Mouse (Mus musculus): ENCODE results near the gene Phldb2. TPM values are rescaled to one million over a fixed set of nuclear protein-coding genes. Genes with fewer than 3 reads are reported as not detected.

The Phldb2 gene
- total and polyA plus RNA-seq, 3 experiments: 0.04 TPM; not detected in 2

- Histone ChIP-seq H3K36me3 (replicated peaks in 1 of 2; ENCODE audit: control insufficient read depth in 1 of 2, insufficient read depth in 1 of 2, low read length in 1 of 2) (no peaks in the 10 kb centered on the region), H3K27me3 (replicated peaks) (no peaks in the 10 kb centered on the region), H3K79me2 (replicated peaks; ENCODE audit: control insufficient read depth, extremely low read depth, insufficient read depth, poor library complexity, severe bottlenecking) (no peaks in the 10 kb centered on the region), H3K27ac (ENCODE audit: insufficient read depth, low read depth) (no peak overlapping the region), H3K4me1 (ENCODE audit: control insufficient read depth in 1 of 2, insufficient read depth in 2 of 2) (peaks cover 0 to 5% of the 10 kb centered on the region in 2 experiments; a peak in 1 of 4 replicates), H3K4me3 (replicated peaks in 1 of 3; ENCODE audit: low read depth in 2 of 3, low read length in 2 of 3, poor library complexity in 1 of 3) (no peak overlapping the region), H3K9ac (ENCODE audit: insufficient read depth, low read depth) (no peak overlapping the region), H3K4me2 (ENCODE audit: insufficient read depth, low read depth, poor library complexity, severe bottlenecking) (no peak overlapping the region), H3K9me3 (replicated peaks; ENCODE audit: low read length) (no peaks in the 10 kb centered on the region)
- dilution Hi-C loops (cut with MboI; ENCODE audit: extremely low pct_ligation_motif_present, extremely low pct_unique_long_range_greater_than_20kb, low sequenced_read_pairs) (no loop called here), in situ Hi-C loops (cut with MboI; ENCODE audit: low pct_ligation_motif_present, low pct_unique_long_range_greater_than_20kb, low sequenced_read_pairs) (loop anchor here (10.0 kb wide), 1 partner anchor 97 kb away; no protein-coding TSS in a partner anchor)
- DNase-seq (ENCODE audit: extremely low read depth): no peak
- TF ChIP-seq CHD2 (IDR thresholded peaks at IDR 0.05; ENCODE audit: low read length) (no peak), MAZ (IDR thresholded peaks at IDR 0.05; ENCODE audit: low read depth, low read length) (no peak)
These were observed 44.8 kb upstream of the Phldb2 start for GRCm38 (mm10) chr16:45998231-45998630.

DNA sequence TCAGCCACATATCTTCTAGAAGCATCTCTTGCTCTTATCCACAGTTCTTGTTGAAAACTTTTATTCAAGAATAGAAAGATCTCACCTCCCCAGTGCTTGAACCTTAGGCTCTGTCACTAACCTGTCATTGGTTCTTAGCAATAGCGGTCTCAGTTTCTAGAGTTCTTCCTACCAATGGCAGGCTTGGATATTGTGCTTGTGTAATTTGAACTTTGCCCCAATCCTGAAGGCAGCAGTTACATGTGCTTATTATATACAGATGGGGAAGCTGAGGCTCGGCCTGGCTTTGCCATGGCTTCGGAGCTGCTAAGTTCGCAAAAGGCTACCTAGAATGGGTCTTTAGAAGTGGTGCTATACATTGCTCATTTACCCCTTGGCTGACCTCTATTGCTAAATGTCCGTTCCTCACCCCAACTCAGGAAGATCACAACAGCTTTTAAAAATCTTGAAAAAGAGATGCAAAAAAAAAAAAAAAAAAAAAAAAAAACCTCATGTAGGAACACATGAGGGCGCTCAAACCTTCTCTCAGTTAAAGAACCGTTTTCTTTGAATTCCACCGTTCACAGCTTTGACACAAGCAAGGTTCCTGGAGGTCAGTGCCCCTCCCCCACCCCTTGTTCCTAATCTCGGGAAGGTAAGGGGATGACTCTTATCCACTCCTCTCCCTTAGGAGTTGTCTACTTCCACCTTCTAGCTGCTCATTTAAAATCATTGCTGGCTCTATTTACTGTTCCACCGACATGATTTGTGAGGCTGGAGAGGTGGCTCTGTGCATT, 37.7 kb upstream of the Phldb2 start:
- Histone ChIP-seq H3K4me3 (replicated peaks in 1 of 3; ENCODE audit: low read depth in 2 of 3, low read length in 2 of 3, poor library complexity in 1 of 3) (no peak overlapping the region), H3K27me3 (replicated peaks) (no peaks in the 10 kb centered on the region), H3K9me3 (replicated peaks; ENCODE audit: low read length) (no peaks in the 10 kb centered on the region), H3K79me2 (replicated peaks; ENCODE audit: control insufficient read depth, extremely low read depth, insufficient read depth, poor library complexity, severe bottlenecking) (no peaks in the 10 kb centered on the region), H3K4me1 (ENCODE audit: control insufficient read depth in 1 of 2, insufficient read depth in 2 of 2) (no peaks in the 10 kb centered on the region), H3K9ac (ENCODE audit: insufficient read depth, low read depth) (no peak overlapping the region), H3K27ac (ENCODE audit: insufficient read depth, low read depth) (no peak overlapping the region), H3K4me2 (ENCODE audit: insufficient read depth, low read depth, poor library complexity, severe bottlenecking) (no peak overlapping the region), H3K36me3 (replicated peaks in 1 of 2; ENCODE audit: control insufficient read depth in 1 of 2, insufficient read depth in 1 of 2, low read length in 1 of 2) (no peaks in the 10 kb centered on the region)
- TF ChIP-seq CTCF (conservative IDR thresholded peaks at IDR 0.05 in 1 of 2, IDR thresholded peaks at IDR 0.05 in 1 of 2; ENCODE audit: low read depth in 2 of 2, low read length in 2 of 2) (peak in 1 of 2 experiments; percentile 68; a peak in 2 of 4 replicates), RAD21 (IDR thresholded peaks at IDR 0.05; ENCODE audit: low read depth, low read length) (peak; percentile 60), CHD2 (IDR thresholded peaks at IDR 0.05; ENCODE audit: low read length) (no peak), BHLHE40 (IDR thresholded peaks at IDR 0.05; ENCODE audit: low read depth, low read length) (no peak), ZNF384 (IDR thresholded peaks at IDR 0.05; ENCODE audit: low read depth, low read length) (peak; percentile 99), SMC3 (IDR thresholded peaks at IDR 0.05; ENCODE audit: low read depth, low read length) (peak; percentile 60)
- DNase-seq (ENCODE audit: extremely low read depth): peak; percentile 25
- dilution Hi-C loops (cut with MboI; ENCODE audit: extremely low pct_ligation_motif_present, extremely low pct_unique_long_range_greater_than_20kb, low sequenced_read_pairs): no loop called here
- in situ Hi-C loops (cut with MboI; ENCODE audit: low pct_ligation_motif_present, low pct_unique_long_range_greater_than_20kb, low sequenced_read_pairs): loop anchor here (10.0 kb wide), 1 partner anchor 104 kb away; no protein-coding TSS in a partner anchor

DNA sequence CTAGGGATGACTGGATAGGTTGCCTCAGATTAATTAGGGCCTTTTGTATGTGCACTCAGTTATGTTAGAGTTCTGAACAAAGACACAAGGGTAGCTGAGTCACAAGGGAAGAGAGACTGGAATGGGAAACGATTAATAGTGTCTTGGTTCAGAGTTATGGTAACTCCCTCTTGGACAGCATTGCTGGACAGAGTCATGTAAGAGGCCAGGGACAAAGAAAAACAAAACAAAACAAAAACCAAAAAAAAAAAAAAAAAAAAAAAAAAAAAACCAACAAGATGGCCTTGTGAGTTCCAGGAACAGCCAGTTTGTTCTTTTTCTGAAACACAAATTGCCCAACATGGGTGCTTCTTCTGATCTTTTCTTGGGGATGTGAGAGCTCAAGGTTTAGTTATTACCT, 32.8 kb upstream of the Phldb2 start:
- Histone ChIP-seq H3K4me3 (replicated peaks in 1 of 3; ENCODE audit: low read depth in 2 of 3, low read length in 2 of 3, poor library complexity in 1 of 3) (no peak overlapping the region), H3K36me3 (replicated peaks in 1 of 2; ENCODE audit: control insufficient read depth in 1 of 2, insufficient read depth in 1 of 2, low read length in 1 of 2) (no peaks in the 10 kb centered on the region), H3K79me2 (replicated peaks; ENCODE audit: control insufficient read depth, extremely low read depth, insufficient read depth, poor library complexity, severe bottlenecking) (no peaks in the 10 kb centered on the region), H3K27ac (ENCODE audit: insufficient read depth, low read depth) (no peak overlapping the region), H3K9ac (ENCODE audit: insufficient read depth, low read depth) (no peak overlapping the region), H3K9me3 (replicated peaks; ENCODE audit: low read length) (no peaks in the 10 kb centered on the region), H3K4me1 (ENCODE audit: control insufficient read depth in 1 of 2, insufficient read depth in 2 of 2) (peaks cover 0 to 3% of the 10 kb centered on the region in 2 experiments; a peak in 1 of 4 replicates), H3K4me2 (ENCODE audit: insufficient read depth, low read depth, poor library complexity, severe bottlenecking) (no peak overlapping the region), H3K27me3 (replicated peaks) (no peaks in the 10 kb centered on the region)
- dilution Hi-C loops (cut with MboI; ENCODE audit: extremely low pct_ligation_motif_present, extremely low pct_unique_long_range_greater_than_20kb, low sequenced_read_pairs): no loop called here
- TF ChIP-seq JUND (conservative IDR thresholded peaks at IDR 0.05; ENCODE audit: low read depth, low read length) (no peak), CHD2 (IDR thresholded peaks at IDR 0.05; ENCODE audit: low read length) (no peak), MXI1 (IDR thresholded peaks at IDR 0.05; ENCODE audit: low read depth, low read length) (no peak), ETS1 (conservative IDR thresholded peaks at IDR 0.05; ENCODE audit: low read depth, low read length) (no peak), BHLHE40 (IDR thresholded peaks at IDR 0.05; ENCODE audit: low read depth, low read length) (no peak), MAX (IDR thresholded peaks at IDR 0.05; ENCODE audit: low read length) (no peak), SIN3A (IDR thresholded peaks at IDR 0.05; ENCODE audit: low read length) (no peak), USF1 (IDR thresholded peaks at IDR 0.05; ENCODE audit: low read depth, low read length) (no peak), USF2 (conservative IDR thresholded peaks at IDR 0.05; ENCODE audit: low read depth, low read length) (no peak), IRF4 (IDR thresholded peaks at IDR 0.05; ENCODE audit: low read depth, low read length) (no peak), MAFK (IDR thresholded peaks at IDR 0.05; ENCODE audit: insufficient replicate concordance, low read length) (no peak), ZMIZ1 (IDR thresholded peaks at IDR 0.05; ENCODE audit: low read depth, low read length) (no peak)
- in situ Hi-C loops (cut with MboI; ENCODE audit: low pct_ligation_motif_present, low pct_unique_long_range_greater_than_20kb, low sequenced_read_pairs): no loop called here
- no peak for DNase-seq (ENCODE audit: extremely low read depth)
